Mouse (Mus musculus) c-Kit-negative CD71-positive TER-119-positive erythroid progenitor cells, embryonic 14.5 days (primary cell): ENCODE measurements around the gene Iscu.
A peak's percentile ranks its signal among the peaks of the same experiment; 100 is the strongest.

Experiments
- DNase-seq: peaks from one replicate; pipeline ENCODE4 v3.0.0-alpha.2; 2013; ENCODE audit warnings: low read depth, low spot score

The Iscu gene

DNA sequence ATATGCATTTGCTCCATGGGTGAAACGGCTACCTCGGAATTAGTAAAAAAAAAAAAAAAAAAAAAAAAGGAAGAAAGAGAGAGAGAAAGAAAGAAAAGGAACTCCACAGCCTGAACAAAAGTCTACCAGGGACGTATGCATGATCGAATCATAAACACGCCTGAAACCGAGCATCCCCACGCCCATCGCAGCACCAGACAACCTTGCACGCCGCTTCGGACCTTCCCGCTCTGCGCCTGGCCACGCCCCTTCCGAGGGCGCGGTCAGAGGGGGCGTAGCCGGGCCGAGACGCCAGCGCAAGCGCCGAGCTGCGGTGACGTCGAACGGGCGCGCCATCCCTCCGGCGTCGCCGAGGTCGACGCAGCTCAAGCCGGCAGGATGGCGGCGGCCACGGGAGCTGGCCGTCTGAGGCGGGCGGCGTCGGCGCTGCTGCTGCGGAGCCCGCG, at the start of gene Iscu, which contains the start of gene Sart3:
Gene Iscu (plus strand): TSS at position 299 of the 446 bp plus-strand sequence.
Gene Sart3 (minus strand): TSS at position 61 of the 446 bp plus-strand sequence.
- DNase-seq, result peak; percentile 89

DNA sequence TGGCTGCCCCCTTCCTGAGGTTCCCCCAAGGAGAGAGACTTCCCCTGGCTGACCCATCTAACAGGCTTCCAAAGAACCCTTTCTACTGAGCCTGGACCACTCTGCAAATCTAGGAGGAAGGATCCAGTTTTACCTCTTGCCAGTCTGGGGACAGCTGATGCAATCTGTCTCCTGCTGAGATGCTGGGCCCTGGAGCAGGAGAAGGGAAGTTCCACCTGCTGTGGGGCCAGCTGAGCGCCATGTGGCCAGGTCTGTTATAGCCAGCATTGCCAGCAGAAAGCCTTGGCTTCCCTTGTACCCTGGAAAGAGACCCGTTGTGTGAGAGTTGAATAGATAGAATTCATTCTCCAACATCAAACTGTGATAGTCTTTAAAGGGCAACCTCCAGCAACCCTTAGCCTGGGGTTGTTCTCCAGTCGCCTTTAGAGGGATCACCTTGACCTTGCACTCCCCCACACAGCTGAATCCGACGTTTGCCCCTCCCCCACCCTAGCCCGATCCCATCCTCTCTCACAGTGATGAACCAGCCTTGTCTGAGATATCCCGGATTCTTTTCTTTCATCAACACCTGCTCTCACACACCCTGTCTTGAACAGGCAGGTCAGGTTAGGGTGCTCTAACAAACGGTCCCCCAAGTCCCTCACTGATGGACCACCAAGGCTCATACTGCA, 48.8 kb upstream of the Iscu start:
- no peak for DNase-seq

DNA sequence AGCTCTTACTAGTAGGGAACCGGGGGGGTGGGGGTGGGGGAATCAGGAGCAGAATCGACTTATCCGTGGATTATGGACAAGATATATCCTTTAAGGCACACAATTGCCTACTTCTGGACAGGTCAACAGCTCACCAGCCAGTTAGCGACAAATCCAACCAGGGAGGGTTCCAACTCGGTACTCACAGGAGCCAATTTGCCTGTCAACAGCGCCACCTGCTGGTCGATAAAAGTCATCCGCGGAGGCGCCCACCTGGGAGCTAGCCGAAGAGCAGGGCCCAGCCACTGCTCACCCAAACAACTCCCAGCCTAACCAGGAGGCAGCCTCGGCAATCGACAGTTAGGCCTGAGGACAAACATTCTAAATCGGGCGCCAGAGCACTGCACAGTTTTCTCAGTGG, 48.1 kb upstream of the Iscu start, which contains the start of gene 1700069L16Rik:
Gene 1700069L16Rik (minus strand): TSS at position 327 of the 400 bp plus-strand sequence.
- DNase-seq, result peak; percentile 48

DNA sequence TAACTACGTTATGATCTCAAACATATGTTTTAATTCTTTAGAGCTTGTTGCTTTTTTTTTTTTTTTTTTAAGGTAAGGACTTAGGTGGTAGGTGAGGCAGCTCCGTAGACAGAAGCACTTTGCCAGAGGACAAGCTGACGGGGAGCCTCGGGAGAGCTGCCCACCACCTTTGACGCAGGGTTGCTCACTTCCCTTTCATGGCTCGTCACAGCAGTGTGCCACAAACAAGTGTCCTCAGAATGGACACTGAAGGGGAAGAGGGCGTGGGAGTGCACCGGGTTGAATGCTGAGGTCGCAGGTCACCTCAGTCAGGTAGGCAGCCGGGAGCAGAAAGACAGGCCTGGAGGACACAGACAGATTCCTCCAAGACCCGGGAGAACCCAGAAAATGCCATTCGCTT, 47.1 kb upstream of the Iscu start:
- no peak for DNase-seq

DNA sequence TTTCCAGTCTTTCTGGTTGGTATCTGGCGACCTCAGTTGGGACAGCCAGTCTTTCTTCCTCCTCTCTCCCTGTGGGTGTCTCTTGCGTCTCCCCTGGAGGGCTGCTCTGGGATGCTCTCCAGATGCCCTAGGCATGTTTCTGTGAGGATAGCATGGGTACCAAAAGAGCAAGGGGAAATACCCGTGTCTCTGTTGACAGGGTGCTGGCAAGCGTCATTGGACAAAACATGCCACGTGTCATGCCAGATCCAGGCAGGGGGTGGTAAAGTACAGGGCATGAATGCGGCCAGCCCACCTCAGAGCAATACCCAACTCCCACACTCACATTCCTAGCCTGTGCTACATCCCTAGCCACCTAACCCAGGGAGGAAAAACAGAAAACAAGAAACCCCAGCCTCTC, 45.9 kb upstream of the Iscu start:
- DNase-seq, result no peak

DNA sequence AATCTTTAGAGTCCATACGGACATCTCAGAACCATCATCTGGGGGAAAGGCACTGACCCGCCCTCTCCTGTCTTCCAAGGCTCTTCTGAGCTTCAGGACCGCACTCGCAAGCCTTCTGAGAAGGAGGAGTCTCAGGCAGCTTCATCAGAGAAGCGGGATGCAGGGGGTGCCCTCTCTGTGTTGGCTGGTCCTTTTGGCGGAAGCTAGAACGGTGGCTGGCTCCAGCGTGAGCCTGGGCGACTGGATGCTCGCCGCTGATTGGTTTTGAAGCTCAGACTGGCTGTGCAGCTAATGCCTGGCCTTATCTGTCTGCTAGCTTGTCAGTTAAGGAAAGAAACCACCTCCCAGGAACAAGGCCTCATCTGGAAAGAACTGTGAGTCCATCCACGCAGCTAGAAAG, 45.3 kb upstream of the Iscu start:
- DNase-seq, result no peak

DNA sequence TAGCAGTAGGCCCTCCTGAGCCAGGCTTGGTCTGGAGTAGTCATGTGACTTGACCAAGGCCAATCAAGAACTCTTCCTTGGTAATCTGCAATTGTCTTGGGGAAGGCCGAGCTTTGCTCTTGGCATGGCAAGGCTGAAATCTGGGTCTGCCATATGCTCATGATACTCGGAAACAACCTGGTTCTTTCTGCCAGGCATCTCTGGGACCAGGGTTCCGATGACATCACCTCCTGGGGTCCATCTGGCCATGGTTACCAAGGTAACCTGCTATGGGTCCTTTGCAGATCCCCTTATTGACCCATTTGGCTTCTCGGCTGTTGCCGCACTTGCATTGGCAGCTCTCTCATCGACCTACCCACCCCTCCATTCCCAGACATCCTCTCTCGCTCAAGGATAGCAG, 44.5 kb upstream of the Iscu start:
- no peak for DNase-seq

DNA sequence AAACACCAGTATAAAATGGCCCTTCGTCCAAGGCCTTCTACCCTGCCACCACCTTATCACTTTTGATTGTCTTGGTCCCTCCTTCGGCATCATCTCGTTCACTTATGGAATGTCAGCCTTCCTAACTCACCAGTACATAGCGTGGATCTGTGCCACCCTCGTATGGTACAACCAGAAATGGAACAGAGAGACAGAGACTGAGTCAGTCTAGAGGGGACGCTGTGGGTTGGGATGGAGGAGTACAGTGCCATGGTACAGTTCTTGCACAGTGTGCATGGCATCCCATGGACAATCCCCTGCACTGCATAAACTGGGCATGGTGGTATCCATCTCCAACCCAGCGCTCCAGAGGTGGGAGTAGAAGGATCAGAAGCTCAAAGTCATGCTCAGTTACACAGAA, 43.9 kb upstream of the Iscu start:
- DNase-seq, result no peak

DNA sequence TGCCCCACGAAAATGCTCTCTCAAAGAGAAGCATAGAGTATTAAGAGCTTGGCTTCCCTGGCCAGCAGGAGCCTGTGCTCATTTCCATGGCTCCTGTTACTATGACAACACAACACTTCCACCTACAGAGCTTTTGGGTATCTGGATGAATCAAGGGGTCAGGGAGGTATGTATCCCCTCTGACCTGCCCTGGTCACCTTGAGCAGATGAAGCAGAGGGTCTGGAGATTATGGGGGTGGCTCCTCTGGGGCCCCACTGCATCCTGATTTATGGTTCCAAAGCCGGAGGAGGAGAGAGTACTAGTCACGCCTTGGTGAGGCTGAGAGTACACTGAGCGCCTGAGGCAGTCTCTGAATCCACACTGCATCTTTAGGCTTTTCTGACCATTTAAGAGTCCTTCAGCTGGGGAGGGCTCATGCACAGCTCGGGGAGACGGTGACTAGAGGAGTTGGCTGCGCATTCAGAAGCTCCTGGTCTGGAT, 41.9 kb upstream of the Iscu start:
- no peak for DNase-seq

DNA sequence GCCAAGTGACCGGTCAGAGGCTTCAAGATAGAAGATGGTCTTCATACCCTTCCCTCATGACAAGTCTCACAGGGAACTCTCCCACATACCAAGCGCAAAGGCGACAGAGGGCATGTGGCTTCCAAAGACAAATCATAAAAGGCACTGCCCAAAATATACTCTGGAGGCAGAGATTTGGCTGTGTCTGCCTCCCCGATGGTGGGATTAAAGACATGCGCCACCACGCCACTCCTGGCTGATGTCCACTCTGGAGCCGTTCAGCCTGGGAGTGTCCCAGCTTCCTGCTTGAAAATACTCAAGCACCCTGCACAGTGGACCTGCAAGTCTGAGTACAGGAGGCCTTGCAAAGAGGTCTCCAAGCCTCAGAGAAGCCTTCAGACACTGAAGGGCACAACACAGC, 41.4 kb upstream of the Iscu start:
- DNase-seq, result no peak

DNA sequence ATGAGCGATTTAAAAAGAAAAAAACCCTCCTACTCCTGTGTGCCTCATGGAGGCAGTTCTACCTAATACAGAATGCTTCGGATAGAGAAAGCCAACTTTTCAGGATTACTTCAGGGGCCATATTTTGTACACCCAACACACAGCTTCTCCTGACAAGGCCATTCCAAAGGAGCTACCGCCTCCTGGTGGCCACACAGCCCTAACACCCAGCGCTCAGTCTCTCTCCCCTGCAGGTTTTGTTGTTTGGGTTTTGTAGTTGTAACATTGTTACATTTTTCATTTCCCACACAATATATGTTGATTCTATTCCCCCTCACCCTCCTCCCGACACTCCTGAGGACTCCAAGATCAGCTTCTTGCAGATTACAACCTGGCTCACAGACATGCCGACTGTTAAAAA, 40.4 kb upstream of the Iscu start:
- DNase-seq, result no peak

DNA sequence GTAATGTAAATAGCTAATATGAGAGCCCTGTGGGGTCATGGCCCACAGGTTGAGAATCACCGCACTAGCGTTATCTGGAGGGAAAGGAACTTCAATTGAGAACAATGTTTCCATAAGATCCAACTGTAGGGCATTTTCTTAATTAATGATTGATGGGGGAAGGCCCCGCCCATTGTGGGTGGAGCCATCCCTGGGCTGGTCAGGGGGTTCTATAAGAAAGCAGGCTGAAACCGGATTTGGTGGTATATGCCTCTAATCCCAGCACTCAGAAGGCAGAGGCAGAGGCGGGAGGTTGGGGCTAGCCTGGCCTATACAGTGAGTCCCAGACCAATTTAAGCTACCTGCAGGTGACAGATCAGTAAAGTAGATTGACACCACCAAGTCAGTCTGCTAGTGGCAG, 38.2 kb upstream of the Iscu start:
- no peak for DNase-seq

DNA sequence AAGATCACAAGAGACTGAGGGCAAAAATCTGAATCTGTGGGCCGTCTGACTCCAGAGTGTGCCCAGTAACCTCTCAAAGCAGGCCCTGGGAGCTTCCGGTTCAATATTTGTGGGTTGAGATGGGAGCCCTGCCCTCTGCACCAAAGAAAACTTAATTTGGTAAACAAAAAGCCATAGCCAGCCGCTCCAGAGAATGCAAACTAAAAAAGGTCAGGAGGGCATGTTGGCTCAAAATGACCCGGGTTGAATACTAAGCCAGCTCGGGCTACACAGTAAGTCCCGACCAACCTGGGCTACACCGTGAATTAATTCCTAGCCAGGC, 37.6 kb upstream of the Iscu start:
- DNase-seq, result no peak

DNA sequence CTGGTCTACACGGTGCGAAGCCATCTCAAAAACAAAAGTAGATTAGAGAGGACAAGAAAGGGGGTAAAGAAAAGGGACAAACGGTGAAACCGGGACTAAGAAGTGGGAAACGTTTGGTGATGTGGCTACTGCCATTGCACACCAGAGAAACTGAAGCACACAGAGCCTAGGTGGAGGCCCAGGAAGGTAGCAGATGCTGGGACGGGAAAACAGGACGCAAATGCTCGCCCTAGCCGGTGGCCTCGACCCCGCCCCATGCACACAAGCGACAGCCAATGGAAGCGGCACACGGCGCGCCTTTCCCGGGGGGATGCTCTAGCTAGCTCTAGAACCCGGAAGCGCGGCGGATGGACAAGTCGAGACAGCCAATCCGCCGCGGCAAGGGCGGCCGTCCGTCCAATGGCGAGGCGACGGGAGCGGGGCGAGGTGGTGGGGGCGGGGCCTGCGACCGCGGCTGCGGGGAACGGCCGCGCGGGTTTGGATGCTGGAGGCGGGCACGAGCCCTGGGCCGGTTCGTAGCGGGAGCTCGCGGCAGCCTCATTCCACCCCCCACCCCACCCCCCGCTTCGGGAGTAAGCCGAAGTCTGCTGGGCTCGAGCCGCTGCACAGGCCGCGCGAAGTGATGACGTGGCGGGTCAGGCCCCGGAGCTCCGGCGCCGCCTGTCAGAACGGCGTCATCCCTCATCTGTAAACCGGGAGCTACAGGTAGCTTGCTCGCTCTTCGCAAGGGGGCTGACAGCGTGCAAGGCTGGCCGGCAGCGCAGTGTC, 37.0 kb upstream of the Iscu start, which contains the start of gene Ficd:
Gene Ficd (plus strand): TSS at position 459 of the 768 bp plus-strand sequence.
- peak; percentile 95 for DNase-seq

DNA sequence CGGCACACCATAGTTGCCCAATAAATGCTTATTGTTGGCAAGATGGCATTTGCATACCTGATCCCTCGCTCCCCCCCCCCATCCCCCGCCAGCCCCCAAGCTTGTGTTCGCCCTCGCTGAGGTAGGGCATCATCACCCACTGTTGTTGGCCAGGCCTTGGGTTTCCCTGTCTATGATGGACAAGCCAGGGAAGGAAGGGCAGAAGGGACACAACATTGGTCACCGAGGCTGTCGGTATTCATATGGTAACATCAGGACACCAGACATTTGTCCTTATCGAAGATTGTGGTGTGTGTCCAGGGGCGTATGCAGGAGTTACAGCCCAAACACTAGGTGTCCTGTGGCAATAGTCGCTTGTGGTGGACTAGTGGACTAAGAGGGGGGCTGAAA, 36.4 kb upstream of the Iscu start:
- no peak for DNase-seq

DNA sequence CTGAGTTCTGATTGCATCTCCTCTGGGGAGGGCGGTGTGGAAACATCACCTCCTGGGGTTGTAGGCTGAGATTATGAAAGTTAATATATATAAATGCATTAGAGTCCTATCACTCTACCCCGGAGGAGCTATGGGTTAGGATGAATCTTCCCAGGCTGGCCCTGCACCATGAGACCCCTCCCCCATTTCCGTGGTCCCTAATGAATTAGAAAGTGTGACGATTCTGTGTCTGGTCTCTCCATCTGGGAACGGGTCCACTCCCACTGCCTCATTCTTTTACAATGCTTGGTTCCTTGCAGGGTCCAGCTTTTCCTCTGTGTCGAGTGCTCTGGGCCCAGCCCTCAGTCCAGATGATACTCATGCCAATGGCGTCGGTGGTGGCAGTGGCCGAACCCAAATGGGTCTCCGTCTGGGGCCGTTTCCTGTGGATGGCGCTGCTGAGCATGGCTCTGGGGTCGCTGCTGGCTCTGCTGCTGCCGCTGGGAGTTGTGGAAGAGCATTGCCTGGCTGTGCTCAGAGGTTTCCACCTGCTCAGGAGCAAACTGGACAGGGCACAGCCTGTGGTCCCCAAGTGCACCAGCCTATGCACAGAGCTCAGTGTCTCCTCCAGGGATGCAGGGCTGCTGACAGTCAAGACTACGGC, 35.9 kb upstream of the Iscu start:
- no peak for DNase-seq

DNA sequence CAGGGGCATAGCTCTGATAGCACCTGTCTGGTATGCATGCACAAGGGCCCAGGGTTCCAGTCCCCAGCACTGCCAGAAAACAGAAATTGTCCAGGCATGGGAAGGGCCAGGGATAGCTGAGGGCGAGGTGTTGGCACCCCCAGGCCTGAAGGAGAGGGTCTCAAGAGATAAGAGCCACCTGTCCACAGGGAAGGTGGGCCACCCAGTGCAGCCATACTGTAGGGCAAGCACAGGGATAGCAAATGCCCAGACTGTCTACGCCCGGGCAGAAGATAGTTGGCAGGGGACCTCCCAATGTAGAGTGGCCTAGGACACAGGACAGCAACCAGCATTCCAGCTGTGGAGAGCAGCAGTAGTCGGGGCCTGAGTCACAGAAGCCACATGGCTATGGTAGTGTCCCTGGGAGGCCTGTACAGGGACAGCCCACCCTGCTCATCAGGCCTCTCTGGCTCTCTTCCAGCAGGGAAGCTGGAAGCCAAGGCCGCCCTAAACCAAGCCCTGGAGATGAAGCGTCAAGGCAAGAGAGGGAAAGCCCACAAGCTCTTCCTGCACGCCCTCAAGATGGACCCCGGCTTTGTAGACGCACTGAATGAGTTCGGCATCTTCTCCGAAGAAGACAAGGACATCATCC, 34.8 kb upstream of the Iscu start:
- no peak for DNase-seq

DNA sequence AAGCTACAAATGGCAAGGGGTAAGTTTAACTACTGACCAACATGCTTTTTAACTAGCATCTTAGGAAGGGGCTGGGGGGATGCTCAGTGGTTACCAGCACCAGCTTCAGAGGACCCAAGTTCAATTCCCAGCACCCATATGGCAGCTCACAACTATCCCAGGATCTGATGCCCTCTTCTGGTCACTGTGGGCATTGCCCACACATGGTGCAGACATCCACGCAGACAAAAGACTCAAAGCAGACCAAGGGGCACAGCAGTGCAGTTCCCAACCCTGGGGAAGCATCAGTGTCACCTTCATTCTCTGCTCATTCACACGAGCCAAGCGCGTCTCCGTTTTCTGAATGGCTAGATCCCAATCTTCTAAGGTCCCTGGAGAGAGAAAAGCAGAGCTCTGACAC, 24.9 kb upstream of the Iscu start:
- DNase-seq, result no peak

DNA sequence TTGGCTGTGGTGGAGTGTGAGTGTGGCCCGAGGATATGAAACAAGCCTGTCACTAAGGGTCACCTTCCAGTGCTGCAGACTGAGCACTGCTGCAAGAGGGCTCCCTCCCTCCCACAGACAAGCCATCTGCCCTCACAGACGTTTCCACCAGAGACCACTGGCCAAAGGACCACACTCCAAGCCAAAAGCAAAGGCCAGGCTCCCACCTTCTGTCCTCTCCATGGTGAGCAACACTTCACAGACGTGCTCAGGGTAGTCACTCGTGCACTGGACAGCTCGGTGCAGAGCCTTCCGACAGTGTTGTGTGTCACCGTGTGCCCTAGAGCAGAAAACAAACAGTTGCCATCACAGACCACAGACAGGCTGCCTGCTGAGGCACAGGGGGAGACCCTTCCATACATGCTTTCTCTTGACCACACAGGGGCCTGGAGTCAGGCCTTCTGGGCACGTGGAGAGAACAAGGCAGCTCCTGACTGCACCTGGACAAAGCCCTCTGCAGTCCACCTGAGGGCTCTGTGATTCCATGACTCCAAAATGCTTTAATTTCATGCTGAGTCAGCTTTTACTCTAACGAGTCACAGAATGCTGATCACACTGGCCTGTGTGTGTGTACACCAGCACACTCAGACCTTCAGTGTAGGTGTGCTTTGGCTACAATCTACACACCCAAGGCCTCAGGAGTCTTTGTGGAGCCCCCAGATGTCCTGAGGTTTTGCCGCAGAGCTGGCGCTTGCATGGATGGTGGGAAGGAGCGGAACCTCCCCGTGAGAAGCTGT, 23.8 kb upstream of the Iscu start:
- no peak for DNase-seq

DNA sequence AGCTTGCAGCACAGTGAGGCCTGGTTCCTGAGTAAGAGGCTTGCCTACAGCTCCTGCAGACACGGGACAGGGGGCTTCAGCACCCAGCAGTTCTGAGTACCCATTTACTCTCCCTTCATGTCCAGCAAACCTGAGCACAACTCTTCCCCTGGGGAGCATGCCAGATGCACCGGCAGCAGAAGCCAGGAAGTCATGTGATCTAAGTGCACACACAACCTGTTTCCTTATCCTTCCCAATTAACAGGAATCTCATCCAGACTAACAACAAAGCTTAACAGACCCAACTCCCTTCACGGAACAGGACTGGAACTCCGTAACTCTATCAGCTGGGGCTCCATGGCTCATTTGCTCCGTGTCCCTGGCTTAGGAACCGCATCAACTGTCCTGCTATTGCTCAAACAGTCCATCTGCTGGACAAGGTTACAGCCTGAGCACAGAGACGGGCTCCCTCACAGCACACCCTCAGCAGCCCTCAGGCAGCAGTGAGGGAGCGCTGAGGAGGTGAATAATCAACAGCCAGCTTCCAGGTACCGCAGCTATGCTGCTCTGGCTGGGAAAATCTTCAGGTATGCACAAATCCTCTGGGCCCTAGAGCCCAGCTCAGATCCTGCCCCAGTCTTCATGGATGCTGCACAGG, 20.9 kb upstream of the Iscu start:
- no peak for DNase-seq
